Mouse (Mus musculus): Measurements from ENCODE around the gene Cdh22. TPM values are rescaled to one million over a fixed set of nuclear protein-coding genes. Genes with fewer than 3 reads are reported as not detected.

The Cdh22 gene
- polyA plus RNA-seq (2014; fragmentation: Illumina TruSeq; extraction: RNeasy Lipid Tissue Mini Kit (QIAGEN cat#74804); ENCODE audit: insufficient read depth, low read depth, low replicate concordance) = 0.85 TPM

DNA sequence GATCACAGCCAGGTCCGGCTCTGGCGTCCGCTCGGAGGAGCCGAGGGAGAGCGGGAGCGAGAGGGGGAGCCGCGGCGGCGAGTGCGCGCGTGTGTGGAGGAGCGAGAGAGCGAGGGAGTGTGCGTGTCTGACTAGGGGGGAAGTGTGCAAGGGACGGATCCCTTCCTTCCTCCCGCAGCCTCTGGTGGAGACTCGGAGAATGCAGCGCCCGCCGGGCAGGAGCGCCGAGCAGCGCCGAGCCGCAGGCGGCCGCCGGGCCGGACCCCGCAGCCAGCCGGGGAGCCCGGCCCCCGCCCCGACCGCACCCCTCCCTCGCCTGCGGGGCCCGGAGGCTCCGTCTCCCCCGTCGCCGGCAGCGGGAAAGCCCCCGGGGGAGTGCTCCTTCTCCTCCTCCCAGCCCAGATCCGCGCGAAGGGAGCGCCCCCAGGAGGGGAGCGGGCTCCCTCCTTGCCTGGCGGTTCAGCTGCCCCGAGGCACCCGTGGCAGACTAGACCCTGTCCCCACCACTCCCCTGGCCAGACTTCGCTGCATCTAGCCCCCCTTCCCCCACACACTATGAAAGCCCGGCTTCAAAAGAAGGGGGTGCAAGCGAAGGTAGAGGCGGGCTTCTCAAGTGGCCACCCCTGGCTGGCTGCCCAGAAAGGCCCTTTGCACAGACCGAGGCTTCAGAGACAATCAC lies at the start of gene Cdh22:
Gene Cdh22 (minus strand): TSS at position 241 of the 679 bp plus-strand sequence.

DNA sequence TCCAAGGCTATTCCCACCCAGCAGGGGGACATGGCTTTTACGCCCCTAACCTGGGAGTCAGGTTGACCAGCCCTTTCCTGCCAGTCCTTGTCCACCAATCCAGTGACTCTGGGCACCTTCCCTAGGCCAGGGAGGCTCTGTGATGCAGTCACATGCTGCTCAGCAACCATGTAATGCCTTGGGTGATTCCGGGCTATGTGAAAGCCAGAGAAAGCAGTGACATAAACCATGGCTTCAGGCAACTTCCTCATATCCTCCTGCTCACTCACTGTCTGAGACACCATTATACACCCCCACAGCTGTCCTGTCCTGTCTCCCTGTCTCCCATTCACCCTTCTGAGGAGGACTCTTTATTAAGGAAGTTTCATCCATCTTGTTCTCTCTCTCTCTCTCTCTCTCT lies 144.0 kb downstream of the Cdh22 start, which contains the start of gene 1700025C18Rik:
Gene 1700025C18Rik (minus strand): TSS at position 101 of the 400 bp plus-strand sequence.

Other genes starting within 250 kb of the Cdh22 start
- 15.4 TPM for gene Ncoa5, start 200.0 kb downstream of the Cdh22 start, polyA plus RNA-seq (2014; fragmentation: Illumina TruSeq; extraction: RNeasy Lipid Tissue Mini Kit (QIAGEN cat#74804); ENCODE audit: insufficient read depth, low read depth, low replicate concordance)
- 22.3 TPM for gene Cd40, start 179.2 kb downstream of the Cdh22 start, polyA plus RNA-seq (2014; fragmentation: Illumina TruSeq; extraction: RNeasy Lipid Tissue Mini Kit (QIAGEN cat#74804); ENCODE audit: insufficient read depth, low read depth, low replicate concordance)
- gene 1700025C18Rik, start 144.1 kb downstream of the Cdh22 start, polyA plus RNA-seq (2014; fragmentation: Illumina TruSeq; extraction: RNeasy Lipid Tissue Mini Kit (QIAGEN cat#74804); ENCODE audit: insufficient read depth, low read depth, low replicate concordance) = not detected
- gene Slc35c2, start 53.0 kb upstream of the Cdh22 start, polyA plus RNA-seq (2014; fragmentation: Illumina TruSeq; extraction: RNeasy Lipid Tissue Mini Kit (QIAGEN cat#74804); ENCODE audit: insufficient read depth, low read depth, low replicate concordance) = 23.1 TPM
- gene Elmo2, start 91.6 kb upstream of the Cdh22 start, polyA plus RNA-seq (2014; fragmentation: Illumina TruSeq; extraction: RNeasy Lipid Tissue Mini Kit (QIAGEN cat#74804); ENCODE audit: insufficient read depth, low read depth, low replicate concordance) = 29.0 TPM
- 0.11 TPM for gene Zfp663, start 133.9 kb upstream of the Cdh22 start, polyA plus RNA-seq (2014; fragmentation: Illumina TruSeq; extraction: RNeasy Lipid Tissue Mini Kit (QIAGEN cat#74804); ENCODE audit: insufficient read depth, low read depth, low replicate concordance)
- 1.6 TPM for gene Zfp334, start 153.4 kb upstream of the Cdh22 start, polyA plus RNA-seq (2014; fragmentation: Illumina TruSeq; extraction: RNeasy Lipid Tissue Mini Kit (QIAGEN cat#74804); ENCODE audit: insufficient read depth, low read depth, low replicate concordance)
- gene Ocstamp, start 165.6 kb upstream of the Cdh22 start, polyA plus RNA-seq (2014; fragmentation: Illumina TruSeq; extraction: RNeasy Lipid Tissue Mini Kit (QIAGEN cat#74804); ENCODE audit: insufficient read depth, low read depth, low replicate concordance) = not detected
- gene Slc13a3, start 238.4 kb upstream of the Cdh22 start, polyA plus RNA-seq (2014; fragmentation: Illumina TruSeq; extraction: RNeasy Lipid Tissue Mini Kit (QIAGEN cat#74804); ENCODE audit: insufficient read depth, low read depth, low replicate concordance) = 1.00 TPM

All from lung, adult 10 weeks (tissue).